Mouse (Mus musculus): Measurements from ENCODE around the gene Slc19a1.

Slc19a1 gene

DNA sequence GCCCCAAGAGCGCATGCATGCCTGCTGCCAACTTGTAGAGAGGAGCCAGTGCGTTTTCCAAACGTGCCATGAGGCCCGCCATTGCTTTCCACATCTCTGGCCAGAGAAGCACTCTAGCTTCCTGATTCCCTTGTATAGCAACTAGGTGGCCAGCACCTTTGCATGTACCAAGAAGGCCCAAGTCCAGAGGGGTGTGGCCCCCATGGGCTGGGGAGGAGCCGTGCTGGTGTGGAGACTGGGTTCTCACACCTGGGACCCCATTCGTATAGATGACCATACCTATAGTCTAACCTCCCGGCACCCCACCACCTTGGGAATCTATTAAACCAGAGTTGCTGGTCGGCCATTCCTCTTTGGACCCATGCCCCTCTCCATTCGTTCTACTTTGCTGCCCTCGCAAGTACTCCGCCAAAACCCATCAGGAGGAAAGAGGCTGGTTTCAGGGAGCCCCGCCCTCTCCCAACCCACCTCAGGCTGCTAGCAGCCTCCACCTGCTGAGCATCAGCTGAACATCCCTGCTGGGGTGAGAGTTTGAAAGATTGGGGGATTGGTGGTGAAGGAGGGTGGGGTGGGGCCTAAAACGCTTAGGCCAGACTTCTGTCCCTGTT, at the start of gene Slc19a1:
Slc19a1 (plus strand) TSS at position 474 of the 608 bp plus-strand sequence.
- DNase-seq: no peak

DNA sequence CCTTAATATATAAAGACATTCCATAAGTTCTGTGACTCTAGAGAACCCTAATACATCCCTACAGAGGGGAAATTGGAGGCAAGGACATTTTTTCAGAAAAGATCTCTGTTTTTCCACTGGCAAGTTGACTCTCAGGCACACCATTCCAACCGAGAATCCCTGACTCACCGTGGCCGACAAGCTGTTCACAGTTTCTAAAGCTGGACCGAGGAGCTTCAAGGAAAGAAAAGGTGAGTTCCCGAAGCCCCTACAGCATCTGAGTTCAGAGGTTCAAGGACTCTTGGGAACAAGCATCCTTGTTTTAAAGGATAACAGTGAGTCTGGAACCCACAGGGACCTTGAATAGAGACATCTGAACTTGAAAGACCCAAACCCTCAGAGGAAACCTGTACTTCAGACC, 43.5 kb upstream of the Slc19a1 start:
- DNase-seq: no peak

DNA sequence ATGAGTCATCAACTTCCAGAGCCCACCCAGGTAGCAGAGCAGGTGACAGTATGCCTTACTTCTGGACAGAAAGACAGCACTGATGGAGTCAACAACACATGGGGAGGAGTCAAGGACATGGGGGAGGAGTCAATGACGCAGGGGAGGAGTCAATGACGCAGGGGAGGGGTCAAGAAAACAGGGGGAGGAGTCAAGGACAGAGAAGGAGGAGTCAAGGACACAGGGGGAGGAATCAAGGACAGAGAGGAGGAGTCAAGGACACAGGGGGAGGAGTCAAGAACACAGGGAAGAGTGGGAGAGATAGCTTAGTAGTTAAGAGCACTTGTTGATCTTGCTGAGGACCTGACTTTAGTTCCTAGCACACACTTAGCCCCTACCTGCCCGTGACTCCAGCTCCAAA, 39.6 kb upstream of the Slc19a1 start:
- DNase-seq: no peak

DNA sequence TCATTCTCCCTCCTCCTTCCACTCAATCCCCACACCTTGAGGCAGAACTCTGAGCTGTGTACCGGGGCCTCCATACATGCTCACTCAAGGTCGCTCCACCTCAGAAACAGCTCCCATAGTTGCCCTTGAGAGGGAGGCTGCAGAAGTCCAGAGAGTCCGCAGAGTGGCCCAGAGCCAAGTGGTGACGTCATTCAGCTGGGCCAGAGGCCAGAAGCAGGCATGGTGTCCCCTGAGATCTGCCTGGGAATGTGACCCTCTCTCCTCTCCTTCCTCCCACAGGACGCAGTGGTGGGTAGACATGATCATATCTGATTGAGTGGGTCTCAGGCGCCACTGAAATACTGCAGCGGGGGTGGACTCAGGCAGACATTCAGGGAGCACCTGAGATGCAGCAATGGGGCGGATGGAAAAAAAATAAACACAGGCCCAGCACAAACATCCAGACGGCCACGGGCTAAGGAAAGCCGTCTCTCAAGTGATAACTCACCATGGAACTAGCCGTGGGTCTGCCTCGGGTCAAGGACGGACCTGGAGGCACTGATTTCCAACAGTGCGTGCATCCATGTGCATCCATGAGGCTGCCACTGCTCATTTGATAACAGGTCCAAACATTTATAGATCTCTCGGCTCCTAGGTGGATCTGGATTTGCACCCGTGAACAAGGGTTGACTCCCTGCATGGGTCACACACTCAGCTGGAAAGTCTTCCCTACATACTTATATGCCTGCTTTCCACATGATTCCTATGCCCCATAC, 34.1 kb upstream of the Slc19a1 start:
- peak; percentile 19 for DNase-seq

DNA sequence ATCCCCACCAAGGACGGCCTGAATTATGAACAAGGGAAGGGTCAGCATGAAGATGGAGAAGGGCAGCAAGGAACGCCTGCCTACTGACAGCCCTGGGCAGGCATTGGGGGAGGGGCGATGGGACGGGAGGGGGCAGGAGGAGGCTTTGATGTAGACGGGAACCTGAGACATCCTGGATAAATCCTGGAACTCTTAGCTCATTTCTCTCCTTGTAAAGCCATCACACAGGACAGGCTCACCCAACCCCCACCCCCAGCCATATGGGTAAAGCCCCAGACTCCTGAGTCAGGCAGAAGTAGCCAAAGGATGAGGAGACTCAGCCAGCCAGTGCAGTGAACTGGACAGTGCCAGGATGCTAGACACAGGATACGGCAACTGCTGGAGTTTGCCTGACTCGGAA, 27.1 kb upstream of the Slc19a1 start:
- DNase-seq: no peak

DNA sequence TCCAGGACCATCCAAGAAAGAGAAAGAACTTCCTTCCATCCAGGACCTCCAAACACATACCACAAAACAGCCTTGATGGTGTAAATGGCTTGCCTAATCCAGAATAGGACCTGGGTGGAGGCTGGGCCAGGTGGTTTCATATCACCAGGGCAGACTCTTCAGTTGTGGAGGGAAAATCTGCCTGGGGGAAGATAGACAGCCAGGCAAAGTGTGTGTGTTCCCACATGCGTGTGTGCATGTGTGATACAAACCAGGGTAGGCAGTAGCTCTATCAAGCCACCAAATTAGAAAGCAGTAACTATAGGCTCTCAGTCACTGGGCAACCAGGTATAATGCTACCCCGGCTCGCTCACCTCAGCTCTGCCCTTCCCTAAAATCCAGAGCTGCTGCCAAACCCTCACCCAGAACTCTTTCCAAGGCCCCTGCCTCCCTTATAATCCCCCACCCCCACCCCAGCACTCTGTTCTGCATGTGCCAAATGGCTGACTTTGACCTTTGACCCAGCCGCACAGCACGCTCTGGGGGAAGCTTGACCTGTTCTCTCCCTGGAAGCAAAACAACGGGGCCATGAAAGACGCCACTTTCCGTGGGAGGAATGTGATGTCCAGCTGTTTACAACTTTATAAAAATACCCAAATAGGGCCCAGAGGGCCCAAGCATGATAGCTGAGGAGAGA, 24.5 kb upstream of the Slc19a1 start:
- no peak for DNase-seq

DNA sequence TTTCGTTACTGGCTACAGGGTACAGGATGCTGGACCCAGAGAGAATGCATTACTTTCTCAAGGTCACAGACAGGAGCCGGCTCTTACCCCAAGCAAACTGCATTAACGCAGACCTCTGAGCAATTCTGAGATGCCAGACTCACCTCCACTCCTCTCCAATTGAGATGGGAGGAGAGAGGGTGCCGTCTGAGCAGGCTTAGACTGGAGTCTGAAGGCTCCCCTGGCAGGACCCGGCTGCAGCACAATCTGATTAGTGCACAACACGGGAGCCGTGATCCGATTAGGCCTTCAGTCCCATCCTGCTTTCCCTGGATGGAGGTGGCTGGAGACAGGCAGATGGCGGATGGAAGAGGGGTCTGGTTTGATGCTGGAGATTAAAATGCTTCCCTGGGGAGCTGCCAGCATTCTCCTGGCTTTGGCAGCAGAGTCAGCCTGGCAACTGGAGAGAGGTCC, 23.9 kb upstream of the Slc19a1 start:
- DNase-seq: peak; percentile 26

DNA sequence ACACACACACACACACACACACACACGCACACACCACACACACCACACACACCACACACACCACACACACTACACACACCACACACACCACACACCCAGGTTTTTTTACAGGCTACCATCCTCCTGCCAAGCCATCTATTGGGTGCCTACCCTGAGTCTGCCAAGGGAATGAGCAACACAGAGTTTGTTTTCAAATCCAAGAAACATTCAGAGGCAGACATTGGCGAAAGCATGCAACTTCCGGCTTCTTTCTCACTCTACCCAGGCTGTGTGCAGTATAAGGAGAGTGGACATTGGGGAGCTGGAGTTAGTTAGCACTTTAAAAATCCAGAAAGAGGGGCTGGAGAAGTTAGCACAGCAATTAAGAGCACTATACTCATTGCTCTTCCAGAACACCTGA, 23.3 kb upstream of the Slc19a1 start:
- DNase-seq: no peak

DNA sequence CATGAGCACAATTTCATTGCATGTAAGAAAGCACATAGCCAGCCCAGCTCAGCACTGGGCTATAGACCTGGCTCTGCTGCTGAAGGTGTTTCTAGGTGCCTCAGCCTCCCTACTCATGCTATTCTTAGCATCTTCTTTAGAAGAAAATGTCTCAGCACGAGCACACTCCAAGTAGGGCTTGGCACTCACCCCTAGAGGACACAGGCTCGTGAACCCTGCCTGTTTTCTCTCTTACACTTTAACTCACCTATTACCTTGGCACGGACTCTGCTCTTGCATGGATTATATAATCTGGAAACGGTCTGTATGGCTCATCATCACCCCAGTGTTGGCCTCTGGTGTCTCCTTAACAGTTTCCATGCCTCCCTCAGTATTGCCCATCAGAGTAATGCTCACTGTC, 20.4 kb upstream of the Slc19a1 start:
- DNase-seq: no peak

DNA sequence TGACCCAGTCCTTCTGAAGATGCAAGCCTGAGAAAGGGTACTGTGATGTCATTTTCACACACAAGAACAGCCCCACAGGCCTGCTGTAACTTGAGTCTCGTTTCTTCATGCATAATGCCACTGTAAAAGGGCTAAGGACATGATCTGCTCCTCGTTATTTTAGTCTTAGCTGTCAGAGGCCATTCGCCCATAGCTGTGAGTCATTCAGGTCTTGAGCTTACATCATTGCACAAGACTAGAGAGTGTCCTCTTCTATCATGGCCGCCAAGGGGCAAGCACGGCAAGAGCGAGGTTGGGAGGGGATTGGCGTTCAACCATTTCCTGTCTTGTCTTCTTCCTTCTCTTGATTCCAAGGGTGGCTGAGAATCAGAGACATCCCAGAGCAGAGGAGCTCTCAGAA, 16.0 kb upstream of the Slc19a1 start:
- DNase-seq: no peak

DNA sequence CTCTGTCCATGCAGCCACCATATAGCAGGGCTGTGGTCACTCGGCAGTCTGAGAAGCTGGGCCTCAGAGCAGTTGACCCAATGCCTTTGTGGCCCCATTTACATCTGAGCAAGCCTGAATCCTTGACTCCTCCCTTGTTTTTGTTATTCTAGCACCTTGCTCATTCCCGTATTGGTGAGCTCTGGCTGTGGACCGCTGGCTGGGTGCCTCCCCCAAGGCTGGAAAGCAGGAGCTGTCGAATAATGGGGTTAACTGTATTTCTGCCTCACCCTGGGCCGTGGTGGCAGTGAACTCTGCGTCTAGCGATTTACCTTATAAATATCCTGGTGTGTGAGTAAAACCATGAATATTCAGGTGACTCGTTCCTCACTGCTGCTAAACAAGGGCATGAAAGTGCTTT, 15.5 kb upstream of the Slc19a1 start:
- DNase-seq: no peak

DNA sequence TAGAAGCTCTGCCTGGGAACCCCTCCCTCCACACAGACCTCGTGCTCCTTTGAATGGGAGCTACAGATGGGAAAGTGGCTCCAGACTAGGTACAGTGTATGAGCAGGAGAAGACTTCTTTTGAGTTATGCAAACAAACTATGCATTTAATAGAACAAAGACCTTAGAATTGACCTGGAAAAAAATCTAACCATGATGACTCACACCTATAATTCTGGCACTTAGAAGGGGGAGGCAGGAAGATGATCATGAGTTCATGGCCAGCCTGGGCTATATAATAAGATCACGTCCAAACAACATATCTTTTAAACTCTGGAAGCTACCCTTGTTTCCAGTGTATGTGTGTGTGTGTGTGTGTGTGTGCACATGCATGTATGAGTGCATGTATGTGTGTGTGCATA, 15.0 kb upstream of the Slc19a1 start:
- no peak for DNase-seq

DNA sequence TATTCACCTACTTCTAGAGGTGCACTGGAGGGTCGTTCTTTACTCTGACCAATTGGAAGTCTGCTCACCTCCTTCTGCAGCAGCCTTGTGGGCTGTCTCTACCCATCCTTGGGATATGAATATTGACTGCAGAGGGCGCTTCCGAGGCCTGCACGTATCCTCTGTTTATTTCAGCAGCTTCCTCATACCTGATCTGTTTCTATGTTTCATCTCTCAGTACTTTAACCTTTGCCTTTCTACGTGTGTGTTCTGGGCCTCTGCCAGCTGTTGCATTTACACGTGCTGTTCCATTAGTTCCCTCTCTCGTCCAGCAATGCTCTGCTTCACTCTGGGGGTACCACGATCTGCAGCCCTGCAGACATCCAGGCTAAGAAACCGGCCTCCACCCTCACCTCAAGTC, 14.4 kb upstream of the Slc19a1 start:
- no peak for DNase-seq

DNA sequence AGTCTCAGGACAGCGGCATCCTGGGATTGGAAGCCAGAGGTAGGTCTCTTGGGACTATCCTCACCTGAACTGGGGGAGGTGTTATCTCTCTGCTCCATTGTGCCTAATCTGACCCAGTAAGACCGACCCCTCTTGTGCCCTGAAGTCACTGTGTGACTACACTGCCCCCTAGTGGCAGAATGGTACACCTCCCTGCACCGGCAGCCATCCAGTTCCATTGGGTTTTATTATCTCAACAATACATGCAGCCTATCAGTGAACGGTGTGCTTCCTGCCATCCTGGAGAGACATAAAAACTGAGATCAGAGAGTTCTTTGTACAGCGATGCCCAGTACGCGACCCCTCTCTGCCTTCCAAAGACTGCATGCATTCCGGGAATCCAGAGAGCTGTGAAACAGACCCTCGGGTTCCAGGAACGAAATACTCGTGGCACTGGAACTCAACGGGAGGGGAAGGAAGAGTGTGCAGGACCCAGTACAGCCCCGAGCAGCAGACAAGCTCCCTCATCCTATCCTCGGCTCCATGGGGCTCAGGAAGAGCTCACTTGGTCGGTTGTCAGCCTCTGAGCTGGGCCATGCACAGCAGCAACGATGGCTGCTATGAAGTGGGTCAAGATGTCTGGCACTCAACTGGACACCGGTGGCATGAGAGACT, 10.5 kb upstream of the Slc19a1 start:
- DNase-seq: peak; percentile 72

DNA sequence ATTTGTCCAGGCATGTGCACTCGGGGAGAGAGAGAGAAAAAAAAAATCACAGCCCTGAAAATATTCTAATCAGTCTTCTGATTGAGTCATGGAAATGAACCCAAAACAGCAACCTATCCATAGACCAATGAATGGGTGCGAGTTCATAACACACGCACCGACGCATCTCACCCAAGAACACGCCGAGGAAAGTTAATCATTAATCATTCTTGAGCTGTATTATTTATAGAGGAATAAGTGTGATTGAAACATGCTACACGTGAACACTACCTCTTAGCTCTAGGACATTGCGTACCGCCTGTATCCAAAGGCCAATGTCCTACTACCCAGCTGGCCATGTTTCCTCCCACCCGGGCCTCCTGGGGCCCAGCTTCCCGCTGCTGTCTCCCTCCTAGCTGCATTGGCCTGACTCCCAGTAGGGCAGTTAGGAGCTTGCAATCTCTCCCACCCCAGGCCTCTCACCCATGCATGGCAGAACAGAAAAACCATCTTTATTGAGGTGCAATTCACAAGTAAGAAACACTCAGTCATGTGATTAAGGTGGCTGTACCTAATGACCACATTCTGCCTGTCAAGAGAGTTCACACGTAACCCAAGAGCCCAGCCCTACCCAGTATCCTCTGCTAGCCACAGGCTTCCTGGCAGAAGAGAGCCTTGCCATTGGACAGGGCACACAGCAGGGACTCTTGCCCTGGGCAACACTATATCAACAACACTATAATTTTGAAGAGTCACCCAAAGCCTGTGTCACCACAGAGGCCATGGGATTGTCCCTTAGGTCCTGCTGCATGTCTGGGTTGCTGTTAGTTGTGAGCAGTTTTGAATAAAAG, 9.5 kb upstream of the Slc19a1 start:
- DNase-seq: no peak

DNA sequence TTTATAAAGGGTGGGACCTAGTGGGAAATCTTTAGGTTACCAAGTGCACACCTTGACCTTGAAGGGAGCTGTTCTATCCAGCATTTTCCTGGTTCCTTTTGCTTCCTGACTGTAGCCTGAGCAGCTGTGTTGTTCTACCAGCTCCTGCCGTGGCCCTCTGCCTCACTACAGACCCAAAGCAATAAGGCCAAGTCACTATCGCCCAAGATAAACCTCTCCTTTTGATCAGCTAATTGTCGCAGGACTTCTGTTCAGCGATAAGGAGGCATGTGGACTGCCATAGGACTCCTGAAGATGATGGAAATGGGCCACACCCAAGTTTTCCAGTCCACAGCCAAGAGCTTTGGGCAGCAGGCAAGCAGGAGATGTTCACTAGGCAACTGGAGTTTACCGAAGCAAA, 7.8 kb upstream of the Slc19a1 start:
- no peak for DNase-seq

DNA sequence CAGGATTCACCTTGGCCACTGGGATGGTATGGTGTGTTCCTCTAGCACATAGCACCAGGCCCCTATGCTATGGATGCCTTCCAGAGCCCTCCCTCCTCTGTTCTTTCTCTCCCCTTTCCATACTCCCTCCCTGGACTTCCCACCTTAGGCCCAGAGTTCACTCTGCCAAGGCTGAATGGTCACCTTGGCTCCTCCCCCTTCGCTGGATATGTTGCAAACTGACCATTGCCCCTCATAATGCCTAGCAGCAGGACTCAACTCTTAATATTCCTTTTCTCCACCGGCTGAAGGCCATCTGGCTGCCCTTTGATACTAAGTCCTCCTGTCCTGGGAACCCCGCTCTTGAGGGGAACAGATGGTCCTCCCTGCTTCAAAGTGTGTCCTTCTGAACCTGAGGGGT, 5.1 kb upstream of the Slc19a1 start:
- DNase-seq: no peak

DNA sequence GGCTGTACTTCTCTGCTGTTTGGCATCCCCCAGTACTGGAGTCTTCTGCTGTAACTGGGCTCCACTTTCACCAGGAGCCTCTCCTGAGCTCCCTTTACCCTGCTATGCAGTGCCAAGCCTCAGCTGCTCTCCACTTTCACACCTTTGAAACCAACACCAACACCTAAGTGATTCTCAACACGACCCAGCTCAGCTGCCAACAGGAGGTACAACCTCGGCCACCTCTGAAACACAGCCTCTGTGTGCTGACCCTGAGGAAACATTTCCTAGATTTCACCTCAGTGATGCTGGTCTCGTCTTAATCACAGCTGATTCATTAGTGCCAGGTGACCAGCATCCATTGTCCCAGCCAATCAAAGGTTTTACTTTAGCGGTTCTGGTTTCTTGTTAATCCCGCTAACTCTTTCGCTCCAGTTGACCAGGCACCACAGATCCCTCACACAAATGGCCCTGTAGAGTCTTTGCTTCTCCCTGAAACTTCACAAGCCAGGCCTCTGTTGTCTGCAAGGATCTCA, 3.2 kb upstream of the Slc19a1 start:
- no peak for DNase-seq

DNA sequence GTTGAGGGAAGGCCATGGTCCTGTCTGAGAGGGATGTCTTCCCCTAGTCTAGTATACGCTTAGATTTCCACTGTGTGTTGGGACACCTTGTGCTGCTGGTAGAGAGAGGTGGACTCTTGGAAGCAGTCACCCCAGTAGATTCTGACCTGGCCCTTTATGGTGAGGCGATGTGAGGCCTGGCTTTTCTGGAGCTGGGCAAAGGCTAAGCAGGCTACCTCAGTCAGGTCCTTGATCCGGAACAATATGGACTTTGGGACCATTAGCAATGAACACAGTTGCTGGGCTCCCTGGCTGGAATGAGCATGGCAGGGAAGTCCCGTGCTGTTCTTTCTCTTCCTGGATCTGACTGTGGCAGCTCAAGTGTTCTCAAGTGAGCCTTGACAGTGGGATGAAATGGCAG, 2.3 kb upstream of the Slc19a1 start:
- DNase-seq: no peak

DNA sequence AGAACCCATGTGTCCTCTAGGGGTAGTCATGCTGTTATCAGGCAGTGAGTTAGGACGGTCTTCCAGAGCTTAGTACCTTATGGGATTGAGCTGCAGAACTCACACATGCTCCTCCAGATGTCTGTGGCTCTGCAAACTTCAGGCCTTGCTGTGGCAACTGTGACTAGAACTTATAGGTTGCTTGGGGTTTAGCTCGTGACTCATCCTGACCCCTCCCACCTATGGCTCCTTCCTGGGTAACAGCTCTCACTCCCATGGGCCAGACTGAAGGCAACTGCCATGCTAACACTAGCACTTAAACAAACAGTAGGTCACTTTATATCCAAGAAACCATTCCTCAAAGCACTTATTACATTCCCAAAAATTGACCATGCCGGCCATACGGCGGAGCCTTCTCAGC, 1.4 kb upstream of the Slc19a1 start:
- no peak for DNase-seq

DNA sequence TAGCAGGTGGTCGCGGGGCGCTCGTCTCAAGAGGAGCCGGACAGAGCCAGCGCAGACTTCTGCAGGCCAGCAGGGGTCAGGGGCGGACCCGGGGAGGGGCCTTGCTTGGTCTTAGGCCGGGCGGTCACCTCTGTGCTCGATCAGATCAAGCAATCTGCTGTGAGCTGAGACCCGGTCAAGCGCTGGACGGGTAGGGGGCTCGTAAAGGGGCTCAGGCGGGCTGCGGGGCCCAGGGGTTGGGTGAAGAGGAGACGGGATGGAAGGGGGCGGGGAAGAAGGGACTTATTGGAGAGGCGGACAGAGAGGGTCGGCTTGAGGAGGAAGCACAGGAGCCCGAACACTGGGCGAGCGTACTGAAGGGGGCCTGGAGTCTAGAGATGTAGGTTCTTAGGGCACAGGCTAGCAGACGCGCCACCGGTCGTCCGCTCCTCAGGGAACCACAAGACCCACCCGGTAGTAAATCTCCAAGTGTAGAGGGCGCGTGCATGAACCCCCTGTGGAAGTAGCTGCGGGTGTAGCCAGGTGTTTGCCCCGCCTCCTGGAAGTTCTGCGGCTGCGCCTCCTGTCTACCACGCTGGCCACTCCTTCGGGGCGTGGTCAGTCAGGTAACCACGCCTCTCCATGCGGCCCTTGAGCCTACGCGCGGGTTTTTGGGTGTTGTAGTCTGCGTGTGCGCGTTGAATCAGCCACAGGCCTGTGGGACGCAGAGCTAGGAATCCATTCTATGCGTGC, 716 bp downstream of the Slc19a1 start:
- DNase-seq: peak; percentile 92

Data from right cerebral cortex, postnatal 14 days (tissue).